Mouse (Mus musculus) limb, embryonic 13.5 days (tissue): Measurements from ENCODE around the gene Gpam. TPM values are rescaled to one million over a fixed set of nuclear protein-coding genes. Genes with fewer than 3 reads are reported as not detected.

Experiments used
- ATAC-seq: fragments of 200-750 bp; cut with Nextera tagmentation; 2 replicates; pipeline ENCODE4 v1.8.0; 2017; ENCODE audit warnings: low read depth, moderate number of reproducible peaks, moderate TSS enrichment; ENCODE audit not compliant: low FRiP score
- H3K27ac ChIP-seq: fragments of 300-500 bp; sonication (generic); 2 replicates; pipeline ENCODE4 v1.5.1; 2015; ENCODE audit warnings: inconsistent platforms, mild to moderate bottlenecking, moderate library complexity
- H3K27me3 ChIP-seq: fragments of 300-500 bp; sonication (generic); 2 replicates; pipeline ENCODE4 v1.6.1; 2015; ENCODE audit warnings: mild to moderate bottlenecking, inconsistent platforms
- H3K36me3 ChIP-seq: fragments of 300-500 bp; sonication (generic); 2 replicates; pipeline ENCODE4 v1.6.1; 2015; ENCODE audit warnings: inconsistent platforms, mild to moderate bottlenecking, moderate library complexity
- H3K4me1 ChIP-seq: fragments of 300-500 bp; sonication (generic); 2 replicates; pipeline ENCODE4 v1.6.1; 2015; ENCODE audit warnings: inconsistent platforms
- H3K4me2 ChIP-seq: fragments of 300-500 bp; sonication (generic); replicated peaks from 2 replicates; pipeline ENCODE4 v1.6.1; 2015; ENCODE audit warnings: inconsistent platforms, mild to moderate bottlenecking, moderate library complexity
- H3K4me3 ChIP-seq: fragments of 300-500 bp; sonication (generic); 2 replicates; pipeline ENCODE4 v1.5.1; 2015; ENCODE audit warnings: moderate library complexity, mild to moderate bottlenecking, inconsistent platforms
- H3K9ac ChIP-seq: fragments of 300-500 bp; sonication (generic); 2 replicates; pipeline ENCODE4 v1.6.1; 2015; ENCODE audit warnings: mild to moderate bottlenecking, inconsistent platforms
- H3K9me3 ChIP-seq: fragments of 300-500 bp; sonication (generic); 2 replicates; pipeline ENCODE4 v1.6.1; 2016; ENCODE audit warnings: inconsistent platforms
- WGBS: fragments of 180-500 bp; shearing (Covaris S2); methylation state at CpG from one replicate; pipeline ENCODE4 v1.1.7; 2015; 5-methylcytosine and 5-hydroxymethylcytosine counted together
- polyA plus RNA-seq: library from polyadenylated mRNA; unstranded; fragments of >200 nt; fragmentation: Nextera tagmentation; extraction: Ambion mirVana; gene quantifications from 2 replicates; pipeline ENCODE4 v1.2.1, GENCODE M21; 2015

Gene Gpam
- polyA plus RNA-seq, 1 experiment from 2014 or later = 15.4 TPM

- ATAC-seq = no peak
- H3K36me3 ChIP-seq = no peaks in the 10 kb centered on the region
- no peak overlapping the region for H3K4me2 ChIP-seq
- H3K4me1 ChIP-seq = 0 out of 2 replicates have a peak, but pooled peaks cover 7% of the 10 kb centered on the region
- no peaks in the 10 kb centered on the region for H3K27me3 ChIP-seq
- no peak overlapping the region for H3K9ac ChIP-seq
- H3K4me3 ChIP-seq = no peak overlapping the region
- 53% methylated on average over 7 of the region's 7 CpGs for WGBS
- no peak overlapping the region for H3K27ac ChIP-seq
- H3K9me3 ChIP-seq = no peaks in the 10 kb centered on the region
Observed at GRCm38 (mm10) chr19:55137884-55138283, 10.8 kb upstream of the Gpam start.

DNA sequence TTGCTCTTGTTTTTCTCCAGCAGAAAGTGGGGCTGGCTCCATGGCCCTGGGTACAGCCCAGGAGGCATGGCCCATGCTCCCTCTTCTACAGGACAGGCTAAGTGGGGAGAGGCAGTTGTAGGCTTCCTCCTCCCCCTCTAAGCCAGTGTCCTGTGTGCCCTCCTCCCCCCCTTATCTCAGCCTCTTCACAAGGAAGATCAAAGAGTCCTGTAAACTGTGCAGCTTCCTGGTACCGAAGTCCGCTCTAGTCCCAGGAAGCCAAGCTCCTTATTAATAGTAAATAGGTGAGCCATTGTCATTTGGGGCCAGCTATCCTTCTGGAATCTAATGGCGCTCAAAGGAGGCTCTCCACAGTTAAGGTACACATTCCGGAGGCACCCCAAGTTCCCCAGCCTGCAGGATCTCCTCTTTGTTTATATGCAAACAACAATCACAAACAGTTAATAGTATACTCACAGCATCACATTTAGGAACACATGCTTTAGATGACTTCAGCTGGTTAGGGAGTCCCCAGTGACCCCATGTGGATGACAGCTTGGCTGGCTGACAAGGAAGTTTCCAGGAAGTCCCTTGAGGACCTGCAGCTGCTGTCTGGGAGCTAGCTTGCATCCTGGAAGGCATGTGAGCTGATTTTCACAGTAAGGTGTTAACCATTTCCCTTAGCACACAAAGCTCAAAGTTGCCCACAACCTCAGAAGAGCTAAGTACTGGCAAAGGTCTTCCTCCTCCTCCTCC lies 9.8 kb upstream of the Gpam start:
- Histone ChIP-seq H3K36me3 (no peaks in the 10 kb centered on the region), H3K9ac (no peak overlapping the region), H3K4me2 (no peak overlapping the region), H3K27me3 (no peaks in the 10 kb centered on the region), H3K27ac (no peak overlapping the region), H3K4me3 (no peak overlapping the region), H3K4me1 (0 out of 2 replicates have a peak, but pooled peaks cover 7% of the 10 kb centered on the region), H3K9me3 (no peaks in the 10 kb centered on the region)
- WGBS = 57% methylated on average over 4 of the region's 4 CpGs
- no peak for ATAC-seq

DNA sequence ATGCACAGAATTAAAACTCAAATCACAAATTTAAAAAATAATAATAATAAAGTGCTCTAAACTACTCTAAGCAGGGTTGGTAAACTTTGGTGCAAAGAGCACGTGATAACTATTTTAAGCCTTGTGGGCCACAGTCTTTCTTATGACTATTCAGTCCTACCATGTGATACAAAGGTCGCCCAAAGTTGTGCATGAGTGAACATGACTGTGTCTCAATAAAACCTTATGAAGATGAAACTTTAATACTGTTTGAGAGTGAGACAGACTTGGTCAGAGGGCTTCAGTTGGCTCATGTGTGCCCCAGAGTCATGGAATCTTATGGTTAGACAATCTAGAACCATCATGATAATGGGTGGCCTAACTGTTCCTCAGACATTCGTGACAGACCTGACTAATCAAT lies 8.9 kb upstream of the Gpam start:
- ATAC-seq = no peak
- Histone ChIP-seq H3K4me3 (no peak overlapping the region), H3K27ac (no peak overlapping the region), H3K36me3 (no peaks in the 10 kb centered on the region), H3K4me2 (no peak overlapping the region), H3K9ac (no peak overlapping the region), H3K9me3 (no peaks in the 10 kb centered on the region), H3K27me3 (no peaks in the 10 kb centered on the region), H3K4me1 (0 out of 2 replicates have a peak, but pooled peaks cover 7% of the 10 kb centered on the region)
- 86% methylated on average over 3 of the region's 3 CpGs for WGBS

DNA sequence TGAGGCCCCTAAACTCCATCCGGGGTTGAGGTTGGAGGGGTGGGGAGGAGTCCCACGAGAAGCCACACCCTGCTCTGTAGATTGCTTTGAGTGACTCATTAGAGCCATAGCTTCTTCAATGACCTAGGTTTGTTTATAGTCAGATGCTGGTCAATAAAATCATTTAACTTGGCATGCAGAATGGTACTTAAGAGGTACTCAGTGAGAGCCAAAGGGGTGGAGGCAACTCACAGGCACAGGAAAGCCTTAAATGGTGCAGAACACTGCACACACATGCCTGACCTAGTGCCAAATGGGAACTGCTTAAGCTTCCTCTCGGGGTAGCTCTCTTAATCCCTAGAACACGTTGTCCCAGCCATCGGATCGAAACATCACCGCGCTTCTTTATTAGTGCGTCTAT lies 7.5 kb upstream of the Gpam start:
- Histone ChIP-seq H3K4me2 (no peak overlapping the region), H3K4me3 (no peak overlapping the region), H3K9me3 (no peaks in the 10 kb centered on the region), H3K9ac (no peak overlapping the region), H3K4me1 (0 out of 2 replicates have a peak, but pooled peaks cover 7% of the 10 kb centered on the region), H3K36me3 (no peaks in the 10 kb centered on the region), H3K27ac (no peak overlapping the region), H3K27me3 (no peaks in the 10 kb centered on the region)
- ATAC-seq = 0 out of 2 replicates have a peak, but pooled peaks have one; percentile 19
- WGBS = 64% methylated on average over 9 of the region's 9 CpGs

DNA sequence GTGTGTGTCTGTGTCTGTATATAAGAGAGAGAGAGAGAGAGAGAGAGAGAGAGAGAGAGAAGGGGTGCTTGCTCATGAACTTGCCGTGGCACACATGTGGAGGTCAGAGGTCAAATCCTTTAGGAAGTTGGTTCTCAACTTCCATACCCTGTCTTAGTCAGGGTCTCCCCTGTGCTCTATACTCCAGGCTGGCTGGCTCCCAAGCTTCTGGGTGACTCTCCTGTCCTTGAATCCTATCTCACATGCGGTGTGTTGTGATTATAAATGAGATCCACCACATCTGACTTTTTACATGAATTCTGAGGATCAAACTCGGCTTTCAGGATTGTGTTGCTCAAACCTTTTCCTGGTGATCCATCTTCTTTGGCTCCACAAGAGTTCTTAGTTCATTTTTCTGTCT lies 5.4 kb upstream of the Gpam start:
- no peak overlapping the region for H3K9ac ChIP-seq
- H3K4me2 ChIP-seq = no peak overlapping the region
- no peaks in the 10 kb centered on the region for H3K27me3 ChIP-seq
- no peak overlapping the region for H3K27ac ChIP-seq
- H3K4me1 ChIP-seq = peaks cover 13% of the 10 kb centered on the region
- no peaks in the 10 kb centered on the region for H3K36me3 ChIP-seq
- 74% methylated on average over 3 of the region's 3 CpGs for WGBS
- no peak overlapping the region for H3K4me3 ChIP-seq
- no peak for ATAC-seq
- no peaks in the 10 kb centered on the region for H3K9me3 ChIP-seq

DNA sequence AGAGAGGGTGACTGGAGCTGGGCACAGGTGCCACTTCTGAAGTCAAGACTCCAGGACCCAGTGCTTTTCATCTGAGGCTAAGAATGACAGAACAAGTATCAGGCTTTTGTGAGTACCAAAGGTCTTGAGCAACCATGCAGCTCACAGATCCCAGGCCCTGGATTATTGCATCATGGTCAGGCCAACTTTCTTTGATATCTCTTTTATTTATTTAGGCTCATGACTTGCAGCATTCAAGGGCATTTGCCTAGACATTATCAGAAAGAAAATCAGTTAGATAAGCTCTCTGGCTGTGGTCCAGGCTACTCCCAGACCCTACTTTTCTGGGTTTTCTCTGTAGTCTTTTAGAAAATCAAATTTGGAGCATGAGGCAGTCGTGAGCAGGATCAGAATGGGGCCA lies 4.7 kb upstream of the Gpam start:
- Histone ChIP-seq H3K4me2 (no peak overlapping the region), H3K4me3 (no peak overlapping the region), H3K9ac (no peak overlapping the region), H3K27ac (no peak overlapping the region), H3K27me3 (no peaks in the 10 kb centered on the region), H3K9me3 (no peaks in the 10 kb centered on the region), H3K4me1 (peaks cover 14% of the 10 kb centered on the region), H3K36me3 (no peaks in the 10 kb centered on the region)
- no peak for ATAC-seq
- 40% methylated on average over 1 of the region's 1 CpGs for WGBS

- Histone ChIP-seq H3K27me3 (no peaks in the 10 kb centered on the region), H3K36me3 (no peaks in the 10 kb centered on the region), H3K9ac (no peak overlapping the region), H3K27ac (no peak overlapping the region), H3K4me2 (no peak overlapping the region), H3K9me3 (no peaks in the 10 kb centered on the region), H3K4me3 (no peak overlapping the region), H3K4me1 (peaks cover 12% of the 10 kb centered on the region)
- no peak for ATAC-seq
- WGBS = 100% methylated on average over 1 of the region's 1 CpGs
Observed at GRCm38 (mm10) chr19:55128469-55128868, 1.4 kb upstream of the Gpam start.

- no peak for ATAC-seq
- Histone ChIP-seq H3K4me2 (no peak overlapping the region), H3K36me3 (no peaks in the 10 kb centered on the region), H3K27ac (no peak overlapping the region), H3K4me3 (no peak overlapping the region), H3K27me3 (no peaks in the 10 kb centered on the region), H3K9ac (no peak overlapping the region), H3K9me3 (no peaks in the 10 kb centered on the region), H3K4me1 (peaks cover 17% of the 10 kb centered on the region)
- 86% methylated on average over 3 of the region's 3 CpGs for WGBS
Observed at GRCm38 (mm10) chr19:55125456-55125855, 1.6 kb downstream of the Gpam start.

GRCm38 (mm10) chr19:55123001-55123536 lies 4.0 kb downstream of the Gpam start:
- no peak for ATAC-seq
- Histone ChIP-seq H3K4me2 (no peak overlapping the region), H3K27ac (no peak overlapping the region), H3K9me3 (no peaks in the 10 kb centered on the region), H3K4me3 (no peak overlapping the region), H3K36me3 (no peaks in the 10 kb centered on the region), H3K27me3 (no peaks in the 10 kb centered on the region), H3K9ac (no peak overlapping the region), H3K4me1 (peaks cover 17% of the 10 kb centered on the region)
- WGBS = 59% methylated on average over 11 of the region's 11 CpGs

GRCm38 (mm10) chr19:55122351-55122980 lies 4.6 kb downstream of the Gpam start:
- no peaks in the 10 kb centered on the region for H3K9me3 ChIP-seq
- 92% methylated on average over 4 of the region's 4 CpGs for WGBS
- no peaks in the 10 kb centered on the region for H3K36me3 ChIP-seq
- ATAC-seq = no peak
- no peak overlapping the region for H3K4me3 ChIP-seq
- H3K4me2 ChIP-seq = no peak overlapping the region
- H3K4me1 ChIP-seq = peaks cover 11% of the 10 kb centered on the region
- no peaks in the 10 kb centered on the region for H3K27me3 ChIP-seq
- no peak overlapping the region for H3K27ac ChIP-seq
- no peak overlapping the region for H3K9ac ChIP-seq

DNA sequence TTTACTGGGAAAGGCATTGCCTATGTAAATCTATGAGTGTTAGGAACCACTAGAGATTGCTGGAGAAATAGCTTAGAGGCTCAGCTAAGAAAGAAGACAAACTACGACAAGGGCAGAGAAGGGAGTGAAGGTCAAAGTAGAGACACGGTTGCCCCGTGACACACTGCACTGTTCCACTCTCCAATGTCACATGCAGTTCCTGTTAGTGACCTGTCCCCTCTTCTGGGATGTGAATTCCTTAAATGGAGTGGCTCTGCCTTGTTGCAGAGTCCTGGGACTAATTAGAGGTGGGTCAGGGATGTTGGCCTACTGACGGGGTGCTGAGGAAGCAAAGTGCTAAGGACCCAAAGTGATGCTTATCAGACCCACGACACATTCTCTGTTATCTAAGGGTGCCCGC lies 5.2 kb downstream of the Gpam start:
- Histone ChIP-seq H3K9me3 (no peaks in the 10 kb centered on the region), H3K4me2 (no peak overlapping the region), H3K27ac (no peak overlapping the region), H3K9ac (no peak overlapping the region), H3K4me3 (no peak overlapping the region), H3K36me3 (no peaks in the 10 kb centered on the region), H3K27me3 (no peaks in the 10 kb centered on the region), H3K4me1 (peaks cover 5% of the 10 kb centered on the region; the same call in 1 of the 2 replicates)
- ATAC-seq = no peak
- 57% methylated on average over 6 of the region's 6 CpGs for WGBS

DNA sequence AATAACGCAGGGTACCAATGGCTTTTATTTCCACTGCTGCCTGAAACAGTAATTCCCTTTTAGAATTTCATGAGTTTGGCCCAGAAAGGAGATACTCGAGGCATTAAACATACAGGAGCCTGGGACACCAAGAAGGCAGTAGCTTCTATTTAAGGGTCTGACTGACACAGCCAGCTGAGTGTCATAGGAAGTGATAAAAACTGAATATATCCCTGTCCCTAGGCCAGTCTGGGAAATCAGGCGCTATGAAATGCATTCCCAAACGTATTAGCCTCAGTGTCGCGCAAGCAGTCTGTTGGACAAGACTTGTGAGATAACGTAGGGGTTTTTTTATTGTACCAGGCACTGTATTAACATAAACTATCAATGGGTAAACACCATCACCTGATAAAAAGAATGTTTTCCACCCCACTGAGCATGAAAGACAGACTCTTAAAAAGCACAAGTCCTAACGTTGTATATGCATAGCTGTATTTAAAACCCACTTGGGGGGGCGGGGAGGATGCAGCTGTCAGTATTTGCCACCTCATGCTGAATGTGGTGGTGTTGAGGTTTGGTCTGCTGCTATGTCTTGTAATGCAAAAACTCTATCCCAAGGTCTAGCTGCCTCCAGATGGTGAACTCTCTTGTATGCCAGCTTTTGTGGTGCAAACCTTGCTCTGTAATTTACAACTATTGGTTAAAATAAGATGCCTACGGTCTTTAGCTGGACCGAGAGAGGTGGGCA lies 6.4 kb downstream of the Gpam start:
- Histone ChIP-seq H3K4me3 (no peak overlapping the region), H3K4me2 (no peak overlapping the region), H3K36me3 (no peaks in the 10 kb centered on the region), H3K4me1 (peaks cover 5% of the 10 kb centered on the region; the same call in 1 of the 2 replicates), H3K27ac (no peak overlapping the region), H3K9me3 (no peaks in the 10 kb centered on the region), H3K9ac (no peak overlapping the region), H3K27me3 (no peaks in the 10 kb centered on the region)
- 65% methylated on average over 11 of the region's 11 CpGs for WGBS
- ATAC-seq = peak; percentile 64; the same call in 1 of the 2 replicates
